Mouse (Mus musculus) brain, embryonic 14.5 days (tissue): Measurements from ENCODE around the gene Retreg1. TPM values are rescaled to one million over a fixed set of nuclear protein-coding genes. Genes with fewer than 3 reads are reported as not detected.

Experiments used
- DNase-seq: peaks from one replicate; pipeline ENCODE4 v3.0.0-alpha.2; 2011; ENCODE audit warnings: low read depth
- CTCF ChIP-seq: fragments of 200-500 bp; IDR thresholded peaks from 2 replicates; pipeline ENCODE4 v1.5.1; 2012; ENCODE audit warnings: inconsistent platforms, mild to moderate bottlenecking, moderate library complexity, borderline replicate concordance; ENCODE audit not compliant: insufficient read depth, insufficient read length; ENCODE audit errors: extremely low read depth
- POLR2A ChIP-seq: fragments of 200-500 bp; IDR thresholded peaks from 2 replicates; pipeline ENCODE4 v1.6.1; 2012; ENCODE audit warnings: mild to moderate bottlenecking, inconsistent platforms, borderline replicate concordance; ENCODE audit not compliant: poor library complexity, insufficient read depth, insufficient read length, severe bottlenecking; ENCODE audit errors: extremely low read depth
- polyA plus RNA-seq: library from polyadenylated mRNA; depleted of rRNA; stranded (reverse); fragments of >200 nt; gene quantifications from 2 replicates; pipeline ENCODE4 v1.2.3, GENCODE M21; 2012; rRNA removed

Gene Retreg1
- 5.2 and 8.9 TPM in 2 replicates for polyA plus RNA-seq

GRCm38 (mm10) chr15:25843086-25843991 lies at the start of gene Retreg1:
Gene Retreg1 (plus strand): TSS chr15:25843180.
- peak; percentile 16; the same call in 1 of the 2 replicates for TF ChIP-seq CTCF
- no peak for TF ChIP-seq POLR2A
- DNase-seq = peak; percentile 66

- TF ChIP-seq CTCF (no peak), POLR2A (no peak)
- no peak for DNase-seq
These were observed 48.9 kb upstream of the Retreg1 start for GRCm38 (mm10) chr15:25794123-25794522.

- DNase-seq = no peak
- TF ChIP-seq CTCF (no peak), POLR2A (no peak)
These were observed 47.5 kb upstream of the Retreg1 start for GRCm38 (mm10) chr15:25795496-25795895.

- peak; percentile 68 for DNase-seq
- TF ChIP-seq POLR2A = no peak
- TF ChIP-seq CTCF = peak; percentile 81
These were observed 46.6 kb upstream of the Retreg1 start for GRCm38 (mm10) chr15:25796353-25796752.

- TF ChIP-seq POLR2A = no peak
- no peak for TF ChIP-seq CTCF
- DNase-seq = no peak
These were observed 45.8 kb upstream of the Retreg1 start for GRCm38 (mm10) chr15:25797179-25797578.

GRCm38 (mm10) chr15:25797888-25798287 lies 45.1 kb upstream of the Retreg1 start:
- TF ChIP-seq POLR2A (no peak), CTCF (no peak)
- DNase-seq = no peak

GRCm38 (mm10) chr15:25801726-25802125 lies 41.3 kb upstream of the Retreg1 start:
- TF ChIP-seq CTCF (peak; percentile 45; the same call in 1 of the 2 replicates), POLR2A (no peak)
- peak; percentile 47 for DNase-seq

GRCm38 (mm10) chr15:25802194-25802593 lies 40.8 kb upstream of the Retreg1 start:
- no peak for TF ChIP-seq CTCF
- no peak for TF ChIP-seq POLR2A
- DNase-seq = peak; percentile 48

GRCm38 (mm10) chr15:25803111-25803510 lies 39.9 kb upstream of the Retreg1 start:
- no peak for TF ChIP-seq CTCF
- no peak for TF ChIP-seq POLR2A
- no peak for DNase-seq

GRCm38 (mm10) chr15:25805336-25806110 lies 37.5 kb upstream of the Retreg1 start:
- peak; percentile 74 for DNase-seq
- TF ChIP-seq POLR2A = no peak
- TF ChIP-seq CTCF = peak; percentile 90

GRCm38 (mm10) chr15:25806363-25806762 lies 36.6 kb upstream of the Retreg1 start:
- TF ChIP-seq CTCF = no peak
- TF ChIP-seq POLR2A = no peak
- DNase-seq = no peak

GRCm38 (mm10) chr15:25806878-25807277 lies 36.1 kb upstream of the Retreg1 start:
- DNase-seq = no peak
- TF ChIP-seq CTCF (no peak), POLR2A (no peak)
